Mouse (Mus musculus): ENCODE results near the gene Hipk3.

The Hipk3 gene

DNA sequence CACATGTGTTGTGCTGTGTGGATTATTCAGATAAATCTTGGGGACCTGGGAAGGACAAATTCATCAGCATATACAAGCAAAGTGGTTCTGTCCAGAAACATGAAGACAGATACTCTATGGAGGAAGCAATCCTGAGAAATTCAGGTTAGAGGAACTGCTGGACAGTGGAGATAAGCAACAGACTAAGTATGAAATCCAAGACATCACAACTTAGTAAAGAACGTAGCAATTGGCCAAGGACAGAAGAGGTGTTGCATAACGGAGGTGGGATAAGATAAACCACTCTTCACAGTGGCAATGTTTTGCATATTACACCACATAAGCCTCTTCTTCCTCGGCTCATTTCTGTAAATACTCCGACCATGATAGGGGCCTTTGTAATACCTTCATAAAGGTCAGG lies 73.4 kb downstream of the Hipk3 start:
- in situ Hi-C loops (cut with MboI, MseI) = no loop called here

DNA sequence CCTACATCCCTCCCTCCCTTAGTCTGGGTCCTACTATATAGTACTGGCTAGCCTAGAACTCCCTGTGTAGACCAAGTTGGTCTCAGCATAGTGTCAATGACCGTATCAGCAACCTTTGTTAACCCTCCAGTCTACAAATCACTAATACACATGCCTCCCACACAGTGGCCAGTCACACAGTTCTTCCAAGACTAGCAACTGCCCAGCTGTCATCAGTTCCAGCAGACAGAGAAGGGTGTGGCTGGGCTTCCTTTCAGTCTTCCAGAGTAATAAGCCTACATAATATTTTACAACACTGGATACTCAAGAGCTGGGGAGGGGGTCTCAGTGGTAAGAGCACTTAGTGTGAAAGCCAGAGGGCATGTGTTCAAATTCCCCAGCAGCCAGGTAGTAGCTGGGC lies 74.2 kb downstream of the Hipk3 start:
- in situ Hi-C loops (cut with MboI, MseI) = no loop called here

DNA sequence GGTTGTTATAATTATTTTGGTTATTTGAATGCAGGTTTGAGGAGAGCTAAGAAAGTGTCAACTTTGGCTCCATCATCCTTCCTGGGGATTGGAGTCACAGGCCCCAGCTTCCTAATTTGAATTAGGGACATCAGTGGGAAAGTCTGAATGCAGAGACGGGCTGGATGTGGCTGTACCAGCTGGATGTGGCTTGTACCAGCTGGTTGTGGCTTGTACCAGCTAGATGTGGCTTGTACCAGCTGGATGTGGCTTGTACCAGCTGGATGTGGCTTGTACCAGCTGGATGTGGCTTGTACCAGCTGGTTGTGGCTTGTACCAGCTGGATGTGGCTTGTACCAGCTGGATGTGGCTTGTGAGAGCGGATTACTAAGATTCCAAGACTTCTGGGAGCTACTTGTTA lies 74.8 kb downstream of the Hipk3 start:
- in situ Hi-C loops (cut with MboI, MseI) = no loop called here

DNA sequence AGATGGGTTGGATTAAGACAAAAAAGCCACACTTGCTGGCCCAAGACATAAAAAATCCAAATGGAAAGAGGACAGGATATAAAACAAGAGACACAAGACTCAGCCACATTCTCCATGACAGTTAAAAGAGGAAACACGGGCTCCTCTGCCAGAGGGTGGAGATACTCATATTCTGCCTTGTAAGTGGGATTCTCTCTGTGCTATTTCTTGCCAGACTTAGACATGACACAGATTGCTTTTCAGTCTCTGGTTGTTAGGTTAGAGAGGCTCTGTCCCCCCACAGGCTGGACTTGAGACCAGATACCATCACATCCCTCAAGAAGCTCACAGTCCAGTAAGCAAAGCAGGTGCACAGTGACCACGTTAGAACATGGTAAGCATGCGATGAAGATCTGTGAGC lies 81.2 kb downstream of the Hipk3 start:
- in situ Hi-C loops (cut with MboI, MseI) = loop anchor here (5.0 kb wide), 2 partner anchors 266 to 281 kb away; no protein-coding TSS in a partner anchor

DNA sequence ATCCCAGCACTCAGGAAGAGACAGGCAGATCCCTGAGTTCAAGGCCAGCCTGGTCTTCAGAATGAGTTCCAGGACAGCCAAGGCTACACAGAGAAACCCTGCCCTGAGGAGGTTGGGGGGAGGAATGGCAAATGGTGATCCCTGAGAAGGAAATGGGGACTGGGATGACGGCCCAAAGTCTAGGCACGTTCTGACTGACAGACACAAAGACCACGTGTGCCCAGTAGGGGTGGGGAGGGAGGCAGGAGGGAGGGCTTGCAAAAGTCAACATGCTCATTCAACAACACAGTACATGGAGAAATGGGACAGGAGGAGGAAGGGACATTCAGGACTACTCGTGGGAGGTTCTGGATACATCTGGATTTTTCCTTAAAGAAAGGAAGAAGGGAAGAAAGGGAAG lies 81.8 kb downstream of the Hipk3 start:
- in situ Hi-C loops (cut with MboI, MseI) = loop anchor here (5.0 kb wide), 2 partner anchors 265 to 280 kb away; no protein-coding TSS in a partner anchor

DNA sequence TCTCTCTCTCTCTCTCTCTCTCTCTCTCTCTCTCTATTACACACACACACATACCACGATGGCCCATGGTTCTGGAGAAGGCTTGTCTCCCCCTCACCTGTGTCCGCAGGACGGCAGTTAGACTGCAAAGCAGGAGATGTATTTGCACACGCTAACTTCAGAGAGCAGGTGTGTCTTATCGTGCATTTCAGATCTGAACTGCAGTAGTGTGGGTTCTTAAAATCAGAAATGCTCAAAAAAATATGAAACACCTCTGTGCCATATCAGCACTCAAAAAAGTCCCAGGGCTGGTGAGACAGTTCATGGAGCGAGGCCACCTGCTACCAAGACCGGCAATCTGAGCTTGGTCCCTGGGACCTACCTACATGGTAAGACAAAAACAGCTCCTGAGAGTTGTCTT lies 82.4 kb downstream of the Hipk3 start:
- in situ Hi-C loops (cut with MboI, MseI) = loop anchor here (5.0 kb wide), 2 partner anchors 265 to 280 kb away; no protein-coding TSS in a partner anchor

DNA sequence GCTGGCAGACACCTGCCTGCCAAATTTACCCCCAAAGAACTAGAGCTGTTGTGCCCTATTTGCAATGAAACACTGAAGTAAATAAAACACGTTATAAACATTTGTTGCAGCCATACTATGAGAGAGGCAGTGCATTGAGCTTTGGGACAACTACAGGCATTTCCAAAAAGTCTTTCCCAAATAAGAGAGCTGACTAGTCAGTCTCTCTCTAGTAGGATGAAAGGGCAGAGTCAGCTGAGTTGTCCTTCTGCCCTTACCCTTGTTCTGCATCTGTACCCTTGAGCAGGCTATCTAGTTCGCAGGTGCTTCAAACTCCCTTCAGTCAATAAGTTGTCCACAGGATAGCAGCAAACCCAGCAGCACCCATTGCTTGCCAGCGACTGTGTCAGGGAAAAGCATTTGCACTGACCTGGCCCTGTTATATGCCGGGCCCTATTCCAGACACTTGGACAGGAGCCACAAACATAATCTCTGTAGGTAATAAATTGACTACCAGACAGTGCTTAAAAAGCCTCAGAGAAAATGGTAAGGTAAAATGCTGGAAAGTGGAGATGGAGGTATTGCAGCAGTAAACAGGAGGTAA lies 83.2 kb downstream of the Hipk3 start, which contains the start of gene D430041D05Rik:
Gene D430041D05Rik (minus strand): TSS at position 51 of the 583 bp plus-strand sequence.
- in situ Hi-C loops (cut with MboI, MseI) = loop anchor here (5.0 kb wide), 2 partner anchors 264 to 279 kb away; no protein-coding TSS in a partner anchor

DNA sequence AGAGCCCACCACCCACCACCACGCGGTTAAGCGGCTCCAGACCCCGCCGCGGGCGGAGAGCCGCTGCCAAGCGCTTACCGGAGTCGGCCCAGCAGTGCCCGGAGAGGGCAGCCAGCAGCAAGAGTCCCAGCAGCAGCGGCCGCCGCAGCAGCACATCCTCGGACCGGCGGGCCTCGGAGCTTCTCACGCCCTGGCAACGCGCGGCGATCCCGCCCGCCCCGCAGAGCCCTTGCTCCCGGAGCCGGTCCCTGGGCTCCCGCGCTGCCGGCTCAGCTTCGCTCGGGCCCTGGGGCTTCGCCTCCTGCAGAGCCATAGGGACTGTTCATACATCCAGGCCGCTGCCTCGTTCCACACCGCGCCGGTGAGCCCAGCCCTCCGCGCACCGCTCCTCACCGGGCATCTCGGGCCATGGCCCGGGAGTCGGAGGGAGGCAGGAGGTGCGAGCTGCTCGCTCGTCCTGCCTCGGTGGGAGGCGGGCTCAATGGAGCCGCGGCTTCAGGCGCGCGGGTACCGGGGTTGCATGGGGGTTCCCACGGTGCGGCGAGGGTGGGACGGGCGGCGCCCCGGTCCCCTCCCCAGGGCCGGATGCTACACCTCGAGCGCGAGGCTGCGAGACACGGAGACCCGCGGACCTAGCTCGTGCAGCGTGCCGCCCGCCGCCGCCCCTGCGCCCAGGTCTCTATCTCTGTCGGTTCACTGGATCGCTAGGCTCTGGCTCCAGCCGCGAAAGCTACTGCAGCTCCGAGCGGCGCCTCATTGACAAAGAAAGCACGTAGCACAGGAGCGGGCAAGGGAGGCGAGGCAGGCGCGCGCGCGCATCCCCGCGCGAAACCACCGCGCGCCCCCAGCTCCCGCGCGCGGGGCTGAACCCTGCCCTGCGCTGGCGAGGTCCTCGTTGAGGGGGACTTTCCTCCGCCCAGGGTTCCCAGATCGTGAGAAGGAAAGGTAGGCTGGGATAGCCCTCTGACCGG lies 84.1 kb downstream of the Hipk3 start:
- in situ Hi-C loops (cut with MboI, MseI) = loop anchor here (5.0 kb wide), 2 partner anchors 263 to 278 kb away; no protein-coding TSS in a partner anchor

DNA sequence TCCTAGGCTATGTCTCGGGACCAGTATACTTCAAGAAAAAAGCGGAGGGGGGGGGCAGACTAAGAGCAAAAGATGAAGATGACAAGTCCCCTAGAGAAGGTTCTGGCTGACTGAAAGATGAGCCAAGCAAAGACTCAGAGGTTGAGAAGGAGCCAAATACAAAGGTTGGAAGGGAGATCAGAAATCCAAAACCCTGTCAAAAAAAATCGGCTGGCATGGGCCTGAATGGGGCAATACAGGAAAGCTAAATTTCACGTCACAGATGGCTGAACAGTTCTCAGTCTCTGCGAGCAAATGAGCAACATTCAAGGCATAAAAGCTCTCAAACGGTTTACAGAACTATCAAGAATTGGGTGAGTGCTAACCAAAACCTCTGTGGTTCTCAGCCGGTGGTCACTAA lies 85.9 kb downstream of the Hipk3 start:
- in situ Hi-C loops (cut with MboI, MseI) = no loop called here

DNA sequence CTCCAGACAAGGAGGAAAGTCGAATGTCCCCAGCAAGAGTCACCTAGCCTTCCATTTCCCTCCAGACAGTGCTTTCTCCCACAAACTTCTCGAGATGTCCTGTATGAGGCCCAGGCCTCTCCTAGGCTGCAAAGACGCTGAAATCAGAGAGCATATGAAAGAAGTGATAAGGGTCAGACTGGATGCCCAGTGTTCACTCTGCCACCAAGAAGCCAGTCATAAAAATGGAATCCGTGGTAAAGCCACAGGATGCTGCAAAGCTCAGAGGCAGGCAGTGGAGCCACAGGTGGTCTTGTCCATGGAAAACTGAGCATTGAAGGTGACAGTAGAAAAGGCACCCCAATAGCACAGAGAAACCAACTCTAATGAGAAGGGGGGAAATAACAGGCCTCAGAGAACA lies 86.3 kb downstream of the Hipk3 start:
- in situ Hi-C loops (cut with MboI, MseI) = no loop called here

DNA sequence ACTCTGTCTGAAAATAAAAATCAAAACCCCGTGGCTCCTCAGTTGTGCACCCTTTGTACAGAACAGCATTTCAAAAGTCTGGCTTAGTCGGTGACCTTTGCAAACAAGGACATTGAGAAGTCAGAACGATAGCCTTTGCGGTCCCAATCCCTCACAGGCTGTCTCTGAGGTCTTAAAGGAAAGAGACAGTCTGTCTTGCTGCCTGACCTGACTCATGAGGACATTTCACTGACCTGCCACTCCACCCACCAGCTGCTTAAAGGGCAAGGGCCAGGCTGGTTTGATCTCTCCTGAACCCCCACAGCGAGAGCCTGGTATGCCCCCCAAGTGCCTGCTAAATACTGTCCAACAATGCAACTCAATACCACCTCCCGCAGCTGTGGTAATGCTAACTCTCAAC lies 90.2 kb downstream of the Hipk3 start:
- in situ Hi-C loops (cut with MboI, MseI) = no loop called here

DNA sequence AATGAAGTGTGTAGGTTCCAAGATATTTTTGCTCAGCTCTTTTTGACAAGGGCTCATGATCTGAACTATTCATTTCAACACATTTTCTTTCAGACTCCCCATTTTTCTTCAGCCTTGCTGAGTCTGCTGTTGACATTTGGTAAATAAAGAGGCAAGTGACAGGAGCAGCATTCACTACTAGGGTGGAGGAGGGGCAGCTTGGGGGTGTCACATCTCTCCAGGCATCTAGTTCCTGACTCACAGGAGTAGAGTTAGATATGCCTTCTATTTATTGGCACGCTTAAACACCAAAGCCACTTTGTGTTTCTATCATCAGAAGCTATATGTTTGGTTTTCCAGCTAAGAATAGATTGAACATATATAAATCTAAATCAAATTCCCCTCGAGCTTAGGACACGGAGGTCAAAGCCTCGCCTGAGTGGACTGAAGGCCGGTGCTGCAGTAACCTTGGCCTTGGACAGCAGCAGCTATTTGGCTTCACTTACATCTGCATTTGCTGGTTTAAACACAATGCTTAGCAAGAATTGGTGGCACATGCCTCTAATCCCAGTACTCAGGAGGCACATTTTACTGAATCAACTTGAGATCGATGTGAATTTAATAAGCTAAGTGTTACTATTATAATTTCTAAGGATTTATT lies 95.5 kb downstream of the Hipk3 start:
- in situ Hi-C loops (cut with MboI, MseI) = loop anchor here in 1 of 2 experiments (10.0 kb wide), 1 partner anchor 706 kb away; no protein-coding TSS in a partner anchor

DNA sequence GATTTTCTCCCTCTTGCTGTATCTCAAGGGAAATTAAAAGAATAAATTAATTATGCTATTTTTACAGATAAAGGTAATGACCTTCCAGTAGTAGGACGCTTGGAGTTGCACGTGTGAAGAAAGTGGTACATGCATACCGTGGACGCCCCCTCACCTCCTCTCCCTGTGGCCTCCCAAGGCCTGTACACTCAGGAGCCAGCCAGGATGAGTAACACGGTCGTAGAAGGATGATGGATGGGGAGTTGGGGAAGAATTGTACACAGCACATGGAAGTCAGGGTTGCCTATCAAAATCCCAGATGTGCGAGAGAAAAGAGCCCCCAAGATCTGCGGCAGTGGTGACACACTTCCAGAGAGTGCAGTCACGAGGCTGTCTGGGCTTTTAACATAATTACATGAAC lies 98.3 kb downstream of the Hipk3 start:
- in situ Hi-C loops (cut with MboI, MseI) = loop anchor here in 1 of 2 experiments (10.0 kb wide), 1 partner anchor 709 kb away; no protein-coding TSS in a partner anchor

DNA sequence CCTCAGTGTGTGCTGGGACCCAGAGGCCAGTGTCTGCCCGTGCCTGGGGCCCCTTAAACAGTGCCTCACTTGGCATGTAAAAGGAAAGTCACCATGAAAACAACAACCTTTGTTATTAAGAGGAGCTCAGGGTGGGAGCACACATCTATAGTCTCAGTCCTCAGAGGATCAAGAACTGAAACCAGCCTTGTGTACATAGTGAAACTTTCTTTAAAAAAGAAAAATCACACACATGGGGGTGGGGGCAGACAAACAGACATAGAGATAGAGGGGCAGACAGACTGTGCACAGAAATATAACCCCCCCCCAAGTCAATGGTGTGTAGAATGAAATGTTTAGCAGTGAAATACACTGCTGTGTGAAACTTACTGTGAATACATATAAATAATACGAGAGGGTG lies 99.5 kb downstream of the Hipk3 start:
- in situ Hi-C loops (cut with MboI, MseI) = loop anchor here (5.0 to 10.0 kb wide), 2 partner anchors 77 to 710 kb away; no protein-coding TSS in a partner anchor

DNA sequence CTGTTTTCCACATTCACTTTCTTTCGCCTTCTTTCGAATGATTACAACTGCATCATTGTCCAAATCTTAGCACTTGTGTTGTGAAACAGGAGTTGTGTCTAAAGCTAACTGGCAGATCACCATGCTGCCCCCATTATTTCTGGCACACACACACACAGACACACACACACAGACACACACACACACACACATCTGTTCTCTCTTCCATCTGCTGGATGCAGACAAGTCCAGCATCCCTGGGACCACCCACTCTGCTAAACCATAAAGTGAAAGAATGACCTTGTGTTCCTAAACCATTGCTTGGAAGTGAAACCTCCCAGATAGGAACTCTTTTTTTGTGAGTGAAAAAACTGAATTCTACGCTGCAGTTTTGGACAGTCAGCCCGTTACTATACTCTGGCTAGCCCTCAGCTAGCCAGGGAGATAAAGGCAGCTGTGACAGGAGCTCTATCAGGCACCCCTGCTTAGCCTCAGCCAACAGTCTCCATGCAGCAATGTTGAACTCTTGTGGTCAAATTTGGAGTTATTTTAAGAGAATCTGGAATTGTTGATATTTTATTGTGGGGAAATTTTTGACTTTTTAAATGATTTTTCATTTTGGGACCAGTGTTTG lies 101.4 kb downstream of the Hipk3 start:
- in situ Hi-C loops (cut with MboI, MseI) = loop anchor here (5.0 to 10.0 kb wide), 2 partner anchors 76 to 712 kb away; no protein-coding TSS in a partner anchor

DNA sequence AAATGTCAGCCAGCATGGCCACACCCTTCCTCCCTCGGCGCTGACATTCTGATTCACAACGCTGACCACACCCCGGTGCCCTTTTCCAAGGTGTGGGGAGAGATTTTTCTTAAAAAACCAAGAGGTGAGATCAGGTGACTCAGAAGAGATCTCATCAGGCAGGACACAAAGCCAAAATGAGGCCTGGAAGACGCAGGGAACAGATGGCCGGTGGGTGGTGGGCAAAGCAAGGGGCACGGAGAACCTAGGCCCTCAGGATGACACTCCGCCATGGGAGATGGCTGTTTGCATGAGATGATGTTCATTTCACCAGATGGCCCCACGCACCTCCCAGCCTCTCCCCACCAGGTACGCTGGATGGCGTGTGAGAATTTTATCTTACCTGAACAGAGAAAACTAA lies 105.0 kb downstream of the Hipk3 start:
- in situ Hi-C loops (cut with MboI, MseI) = no loop called here

DNA sequence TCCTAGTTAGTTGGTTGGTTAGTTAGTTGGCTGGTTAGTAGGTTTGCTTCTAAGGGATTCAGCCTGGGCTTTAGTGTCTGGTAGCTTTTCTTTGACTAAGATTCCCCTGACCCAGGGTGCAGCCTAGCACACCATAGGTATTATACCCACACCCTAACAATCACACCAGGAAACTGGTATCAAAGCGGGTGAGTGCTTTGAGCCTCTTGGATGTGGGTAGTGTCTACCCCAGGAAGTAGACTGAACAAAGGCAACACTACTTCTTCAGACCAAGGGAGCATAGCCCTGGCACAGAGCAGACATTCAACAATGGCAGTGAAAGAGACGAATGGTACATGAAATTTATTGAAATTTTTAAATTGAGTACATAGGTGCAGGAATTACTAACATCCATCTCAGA lies 108.3 kb downstream of the Hipk3 start:
- in situ Hi-C loops (cut with MboI, MseI) = no loop called here

DNA sequence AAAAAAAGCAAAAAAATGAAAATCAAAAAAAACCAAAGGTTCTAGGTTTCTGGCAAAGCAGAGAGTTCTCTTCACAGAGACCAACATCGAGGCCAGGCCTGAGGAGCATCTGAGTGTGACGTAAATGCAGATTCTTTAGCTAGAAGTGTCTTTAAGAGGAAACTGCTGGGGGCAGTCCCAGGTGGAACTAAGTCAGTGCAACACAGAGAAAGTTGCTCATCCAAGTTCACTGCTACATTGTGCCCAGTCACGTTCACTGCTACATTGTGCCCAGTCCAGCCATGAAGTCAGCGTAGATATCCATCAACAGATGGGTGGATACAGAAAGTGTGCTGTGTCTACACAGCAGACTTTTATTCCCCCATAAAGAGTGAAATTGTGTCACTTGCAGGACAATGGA lies 110.7 kb downstream of the Hipk3 start:
- in situ Hi-C loops (cut with MboI, MseI) = no loop called here

DNA sequence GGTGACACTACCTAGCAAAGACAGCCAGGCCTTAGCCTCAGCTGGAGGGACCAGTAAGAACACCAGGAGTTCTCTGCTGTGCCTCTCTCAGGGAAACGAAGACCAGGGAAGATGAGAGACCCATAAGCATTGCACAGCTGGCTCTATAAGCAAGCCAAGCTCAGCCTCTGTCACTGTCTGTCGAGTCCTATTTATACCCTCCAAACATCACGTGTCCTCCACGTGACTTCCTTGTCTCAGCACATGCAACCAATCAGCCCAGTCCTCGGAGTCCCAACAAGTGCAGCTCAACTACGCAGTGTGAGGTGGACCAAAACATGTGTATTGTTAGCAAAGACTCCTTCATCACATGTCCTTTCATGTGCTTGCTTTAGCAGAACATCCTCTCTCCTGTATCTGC lies 111.4 kb downstream of the Hipk3 start:
- in situ Hi-C loops (cut with MboI, MseI) = no loop called here

DNA sequence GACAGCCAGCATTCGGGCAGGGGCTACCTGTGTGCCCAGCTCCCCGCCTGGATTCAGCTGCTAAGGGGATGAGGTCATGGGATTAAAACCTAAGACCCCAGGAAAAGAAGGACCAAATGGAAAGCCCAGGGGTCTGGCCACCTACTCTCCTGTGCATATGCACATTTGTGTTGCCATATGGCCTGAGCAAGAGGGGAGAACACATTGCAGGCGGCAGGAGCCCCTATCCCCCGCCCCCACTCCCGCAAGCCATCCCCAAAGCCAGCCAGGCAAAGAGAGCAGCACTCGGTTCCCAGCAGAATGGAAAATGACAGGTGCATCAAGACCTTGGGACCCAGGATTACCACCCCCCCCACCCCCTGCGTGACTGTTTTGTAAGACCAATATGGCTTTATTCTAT lies 114.9 kb downstream of the Hipk3 start:
- in situ Hi-C loops (cut with MboI, MseI) = no loop called here

DNA sequence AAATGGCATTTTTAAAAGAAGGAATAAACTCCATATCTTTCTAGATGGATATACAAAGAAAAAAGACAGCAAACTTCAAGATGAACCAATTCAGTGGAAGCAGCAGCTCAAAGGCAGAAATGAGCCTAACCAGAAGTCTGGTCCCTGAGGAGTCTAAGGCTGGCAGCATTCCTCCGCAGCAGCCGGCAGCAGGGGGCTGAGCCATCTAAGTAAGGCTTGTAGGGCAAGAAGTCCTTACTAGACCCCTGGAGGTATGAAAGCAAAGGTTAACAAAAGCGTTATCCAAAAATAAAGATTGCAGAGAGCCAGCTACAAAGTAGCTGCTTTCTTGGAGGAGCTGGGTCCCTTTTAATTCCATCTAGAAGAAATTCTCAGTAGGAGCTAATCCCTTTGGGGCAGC lies 115.5 kb downstream of the Hipk3 start:
- in situ Hi-C loops (cut with MboI, MseI) = no loop called here

Measured in T-helper 17 cell (primary cell).